Mouse (Mus musculus): ENCODE data around the gene Aldh8a1. TPM values are rescaled to one million over a fixed set of nuclear protein-coding genes. Genes with fewer than 3 reads are reported as not detected.

Aldh8a1 gene
- total and polyA plus RNA-seq, 3 experiments = 0.22 TPM; not detected in 2

DNA sequence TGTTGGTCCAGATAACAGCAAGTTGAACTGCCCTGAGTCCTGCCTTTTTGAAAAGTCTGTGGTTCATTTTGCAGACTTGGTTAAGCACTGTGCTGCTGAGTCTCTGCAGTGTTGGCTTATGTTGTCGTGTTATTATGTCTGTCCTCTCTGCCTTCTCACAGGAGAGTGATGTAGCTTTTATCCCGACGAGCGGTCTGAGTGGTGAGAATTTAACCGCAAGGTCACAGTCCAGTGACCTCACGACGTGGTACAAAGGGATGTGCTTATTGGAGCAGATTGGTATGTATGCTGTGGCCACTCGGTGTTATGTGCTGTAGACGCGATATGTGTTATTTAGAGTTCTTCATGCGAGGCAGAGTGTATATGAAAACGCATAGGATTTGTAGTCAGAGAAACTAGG is 25.3 kb upstream of the Aldh8a1 start:
- ATAC-seq (ENCODE audit: extremely low read depth, insufficient number of reproducible peaks, low FRiP score, poor library complexity, severe bottlenecking) (no peak), DNase-seq (ENCODE audit: low spot score) (no peak)
- no peak overlapping the region for H3K4me3 ChIP-seq (ENCODE audit: low read depth, low read length)
- no peaks in the 10 kb centered on the region for H3K9me3 ChIP-seq (replicated peaks)
- no peaks in the 10 kb centered on the region; the same call in 1 of the 2 replicates for H3K4me1 ChIP-seq (ENCODE audit: insufficient read depth, low read depth, low read length)
- TF ChIP-seq GATA1 (IDR thresholded peaks at IDR 0.05; ENCODE audit: borderline replicate concordance, low read length) (no peak), TAL1 (conservative IDR thresholded peaks at IDR 0.05; ENCODE audit: low read depth, low read length) (no peak), CTCF (IDR thresholded peaks at IDR 0.05; ENCODE audit: low read depth, low read length) (no peak), POLR2AphosphoS5 (IDR thresholded peaks at IDR 0.05; ENCODE audit: insufficient replicate concordance, low read depth, low read length) (no peak), GATA2 (IDR thresholded peaks at IDR 0.05; ENCODE audit: borderline replicate concordance, low read depth, low read length) (no peak)
- H3K27me3 ChIP-seq (ENCODE audit: insufficient read depth, low read length) = no peaks in the 10 kb centered on the region; the same call in 1 of the 2 replicates
- H3K36me3 ChIP-seq (replicated peaks) = peaks cover 87% of the 10 kb centered on the region

DNA sequence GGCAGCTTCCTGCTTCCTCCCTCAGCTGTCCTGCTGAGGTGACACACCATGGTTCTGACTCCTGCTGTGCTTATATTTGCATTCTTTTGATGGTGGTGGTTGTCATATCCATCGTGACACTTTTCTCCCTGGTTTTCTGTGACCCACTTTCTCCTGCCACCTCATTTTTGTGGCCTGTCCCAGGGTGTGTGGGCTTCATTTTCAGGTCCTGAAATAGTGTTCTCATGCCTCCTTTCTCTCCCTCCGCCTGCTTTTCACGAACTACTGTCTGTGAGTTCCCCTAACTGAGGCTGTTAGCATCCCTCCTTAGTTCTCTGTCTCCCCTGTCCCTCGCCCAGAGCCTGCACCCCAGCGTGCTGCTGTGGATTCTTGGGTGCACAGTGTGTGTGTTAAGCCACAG is 23.2 kb upstream of the Aldh8a1 start:
- no peak for TF ChIP-seq GATA1 (IDR thresholded peaks at IDR 0.05; ENCODE audit: borderline replicate concordance, low read length)
- TF ChIP-seq POLR2AphosphoS5 (IDR thresholded peaks at IDR 0.05; ENCODE audit: insufficient replicate concordance, low read depth, low read length) = no peak
- TF ChIP-seq TAL1 (conservative IDR thresholded peaks at IDR 0.05; ENCODE audit: low read depth, low read length) = no peak
- Histone ChIP-seq H3K4me1 (ENCODE audit: insufficient read depth, low read depth, low read length) (no peaks in the 10 kb centered on the region; the same call in 1 of the 2 replicates), H3K9me3 (replicated peaks) (no peaks in the 10 kb centered on the region), H3K36me3 (replicated peaks) (peaks cover 90% of the 10 kb centered on the region), H3K4me3 (ENCODE audit: low read depth, low read length) (no peak overlapping the region), H3K27me3 (ENCODE audit: insufficient read depth, low read length) (no peaks in the 10 kb centered on the region; the same call in 1 of the 2 replicates)
- no peak for ATAC-seq (ENCODE audit: extremely low read depth, insufficient number of reproducible peaks, low FRiP score, poor library complexity, severe bottlenecking)
- no peak for DNase-seq (ENCODE audit: low spot score)

DNA sequence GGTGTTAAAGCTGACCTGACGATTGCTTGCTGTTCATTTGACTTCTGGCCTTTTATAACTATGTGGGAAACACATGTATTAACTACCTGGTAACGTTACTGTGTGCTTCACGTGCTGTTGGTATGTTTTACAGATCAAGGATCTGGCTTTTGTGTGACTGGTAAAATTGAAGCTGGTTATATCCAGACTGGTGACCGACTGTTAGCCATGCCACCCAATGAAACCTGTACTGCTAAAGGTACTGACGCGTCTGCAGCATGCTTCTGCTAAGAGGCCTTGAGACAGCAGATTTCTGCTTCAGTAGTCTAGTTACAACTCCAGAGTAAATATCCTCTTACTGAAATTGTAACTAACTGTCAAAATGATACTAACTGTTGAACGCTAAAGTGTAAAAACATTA is 22.6 kb upstream of the Aldh8a1 start:
- H3K27me3 ChIP-seq (ENCODE audit: insufficient read depth, low read length) = no peaks in the 10 kb centered on the region; the same call in 1 of the 2 replicates
- ATAC-seq (ENCODE audit: extremely low read depth, insufficient number of reproducible peaks, low FRiP score, poor library complexity, severe bottlenecking) (no peak), DNase-seq (ENCODE audit: low spot score) (no peak)

DNA sequence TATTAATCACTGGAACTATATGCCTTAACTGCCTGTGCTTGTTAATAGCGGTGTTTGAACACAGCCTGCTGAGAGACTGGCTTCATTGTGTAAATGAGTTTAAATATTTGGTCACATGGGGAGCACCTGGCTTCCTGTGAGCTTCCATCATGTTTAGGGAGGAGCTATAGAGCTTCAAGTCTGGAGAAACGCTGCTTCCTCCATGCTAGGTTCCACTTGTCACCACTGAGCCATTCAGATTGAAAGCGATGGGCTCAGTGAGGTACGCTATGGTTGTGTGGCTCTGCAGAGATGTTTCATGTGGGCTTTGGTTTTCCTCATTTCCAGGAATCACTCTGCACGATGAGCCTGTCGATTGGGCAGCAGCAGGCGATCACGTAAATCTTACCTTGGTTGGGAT is 19.1 kb upstream of the Aldh8a1 start:
- DNase-seq (ENCODE audit: low spot score) (no peak), ATAC-seq (ENCODE audit: extremely low read depth, insufficient number of reproducible peaks, low FRiP score, poor library complexity, severe bottlenecking) (no peak)
- no peaks in the 10 kb centered on the region; the same call in 1 of the 2 replicates for H3K27me3 ChIP-seq (ENCODE audit: insufficient read depth, low read length)
- no peak for TF ChIP-seq GATA2 (IDR thresholded peaks at IDR 0.05; ENCODE audit: borderline replicate concordance, low read depth, low read length)
- no peak for TF ChIP-seq TAL1 (conservative IDR thresholded peaks at IDR 0.05; ENCODE audit: low read depth, low read length)
- no peak for TF ChIP-seq CTCF (IDR thresholded peaks at IDR 0.05; ENCODE audit: low read depth, low read length)
- H3K36me3 ChIP-seq (replicated peaks) = peaks cover 91% of the 10 kb centered on the region
- no peak overlapping the region for H3K4me3 ChIP-seq (ENCODE audit: low read depth, low read length)
- no peaks in the 10 kb centered on the region for H3K9me3 ChIP-seq (replicated peaks)
- H3K4me1 ChIP-seq (ENCODE audit: insufficient read depth, low read depth, low read length) = peaks cover 18% of the 10 kb centered on the region

More for the DNA sequence above, 22.6 kb upstream of the Aldh8a1 start:
- H3K9me3 ChIP-seq (replicated peaks) = no peaks in the 10 kb centered on the region
- H3K4me1 ChIP-seq (ENCODE audit: insufficient read depth, low read depth, low read length) = no peaks in the 10 kb centered on the region; the same call in 1 of the 2 replicates
- peaks cover 92% of the 10 kb centered on the region for H3K36me3 ChIP-seq (replicated peaks)
- no peak for TF ChIP-seq TAL1 (conservative IDR thresholded peaks at IDR 0.05; ENCODE audit: low read depth, low read length)
- no peak for TF ChIP-seq GATA1 (IDR thresholded peaks at IDR 0.05; ENCODE audit: borderline replicate concordance, low read length)
- no peak for TF ChIP-seq GATA2 (IDR thresholded peaks at IDR 0.05; ENCODE audit: borderline replicate concordance, low read depth, low read length)
- TF ChIP-seq CTCF (IDR thresholded peaks at IDR 0.05; ENCODE audit: low read depth, low read length) = no peak
- no peak for TF ChIP-seq POLR2AphosphoS5 (IDR thresholded peaks at IDR 0.05; ENCODE audit: insufficient replicate concordance, low read depth, low read length)
- H3K4me3 ChIP-seq (ENCODE audit: low read depth, low read length) = no peak overlapping the region

DNA sequence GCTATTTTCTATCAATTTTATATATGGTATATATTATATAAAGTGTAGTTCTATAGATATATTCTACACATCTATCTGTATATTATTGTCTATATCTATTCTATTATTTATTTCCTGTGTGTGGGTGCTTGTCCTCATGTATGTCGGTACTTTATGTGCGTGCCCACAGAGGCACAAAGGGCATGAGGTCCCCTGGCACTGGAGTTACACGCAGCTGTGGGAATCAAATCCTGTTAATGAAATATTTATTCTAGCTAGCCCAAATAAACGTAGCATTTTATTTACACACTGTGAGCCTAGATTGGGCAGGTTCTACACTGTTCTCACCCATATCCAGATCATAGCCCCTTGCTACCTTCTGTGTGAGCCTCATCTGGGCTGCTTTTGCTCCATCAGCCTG is 18.0 kb upstream of the Aldh8a1 start:
- TF ChIP-seq TAL1 (conservative IDR thresholded peaks at IDR 0.05; ENCODE audit: low read depth, low read length) (no peak), GATA2 (IDR thresholded peaks at IDR 0.05; ENCODE audit: borderline replicate concordance, low read depth, low read length) (no peak), POLR2AphosphoS5 (IDR thresholded peaks at IDR 0.05; ENCODE audit: insufficient replicate concordance, low read depth, low read length) (no peak), CTCF (IDR thresholded peaks at IDR 0.05; ENCODE audit: low read depth, low read length) (no peak), GATA1 (IDR thresholded peaks at IDR 0.05; ENCODE audit: borderline replicate concordance, low read length) (no peak)
- DNase-seq (ENCODE audit: low spot score) = no peak
- peaks cover 26% of the 10 kb centered on the region for H3K4me1 ChIP-seq (ENCODE audit: insufficient read depth, low read depth, low read length)
- no peaks in the 10 kb centered on the region; the same call in 1 of the 2 replicates for H3K27me3 ChIP-seq (ENCODE audit: insufficient read depth, low read length)
- H3K36me3 ChIP-seq (replicated peaks) = peaks cover 89% of the 10 kb centered on the region
- H3K9me3 ChIP-seq (replicated peaks) = no peaks in the 10 kb centered on the region
- no peak for ATAC-seq (ENCODE audit: extremely low read depth, insufficient number of reproducible peaks, low FRiP score, poor library complexity, severe bottlenecking)
- no peak overlapping the region for H3K4me3 ChIP-seq (ENCODE audit: low read depth, low read length)

DNA sequence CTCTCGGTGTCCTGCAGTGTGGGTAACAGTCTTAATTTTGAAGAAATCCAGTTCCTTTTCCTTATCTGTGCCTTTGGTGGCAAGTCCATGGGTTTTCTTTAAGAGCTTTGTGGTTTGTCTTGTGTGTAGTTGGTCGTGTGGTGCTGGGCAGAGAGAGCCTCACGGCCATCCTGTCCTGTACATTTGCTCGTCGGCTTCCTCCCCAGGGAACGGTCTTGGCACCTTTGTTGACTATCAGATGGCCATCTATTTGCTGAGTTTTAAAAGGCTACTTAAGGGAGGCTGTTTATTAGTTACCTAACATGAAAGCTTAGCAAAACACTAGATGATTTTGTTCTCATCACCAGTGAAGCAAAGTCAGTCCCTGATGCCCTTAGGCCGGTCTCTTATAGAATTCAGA is 15.2 kb upstream of the Aldh8a1 start:
- DNase-seq (ENCODE audit: low spot score) (no peak), ATAC-seq (ENCODE audit: extremely low read depth, insufficient number of reproducible peaks, low FRiP score, poor library complexity, severe bottlenecking) (no peak)
- TF ChIP-seq TAL1 (conservative IDR thresholded peaks at IDR 0.05; ENCODE audit: low read depth, low read length) (no peak), CTCF (IDR thresholded peaks at IDR 0.05; ENCODE audit: low read depth, low read length) (no peak), POLR2AphosphoS5 (IDR thresholded peaks at IDR 0.05; ENCODE audit: insufficient replicate concordance, low read depth, low read length) (no peak), GATA1 (IDR thresholded peaks at IDR 0.05; ENCODE audit: borderline replicate concordance, low read length) (no peak), GATA2 (IDR thresholded peaks at IDR 0.05; ENCODE audit: borderline replicate concordance, low read depth, low read length) (no peak)
- Histone ChIP-seq H3K36me3 (replicated peaks) (peaks cover 90% of the 10 kb centered on the region), H3K27me3 (ENCODE audit: insufficient read depth, low read length) (no peaks in the 10 kb centered on the region), H3K9me3 (replicated peaks) (no peaks in the 10 kb centered on the region), H3K4me3 (ENCODE audit: low read depth, low read length) (no peak overlapping the region), H3K4me1 (ENCODE audit: insufficient read depth, low read depth, low read length) (peaks cover 26% of the 10 kb centered on the region)
